Mouse (Mus musculus): Measurements from ENCODE around the gene Krt23. TPM values are rescaled to one million over a fixed set of nuclear protein-coding genes. Genes with fewer than 3 reads are reported as not detected.

Krt23 gene
- polyA plus RNA-seq, 1 experiment from 2014 or later, result 0.81 TPM

GRCm38 (mm10) chr11:99472405-99472804 is 20.5 kb downstream of the Krt23 start:
- Histone ChIP-seq H3K4me1 (no peaks in the 10 kb centered on the region), H3K27me3 (ENCODE audit: low read depth, poor library complexity, severe bottlenecking) (no peaks in the 10 kb centered on the region), H3K36me3 (no peaks in the 10 kb centered on the region), H3K9me3 (replicated peaks) (no peaks in the 10 kb centered on the region), H3K4me3 (no peak overlapping the region), H3K27ac (no peak overlapping the region)
- DNase-seq (ENCODE audit: low spot score), result no peak
- WGBS, result 79% methylated on average over 4 of the region's 4 CpGs

- no peak for DNase-seq (ENCODE audit: low spot score)
- H3K27ac ChIP-seq, result no peak overlapping the region
- no peak overlapping the region for H3K4me3 ChIP-seq
- no peaks in the 10 kb centered on the region for H3K9me3 ChIP-seq (replicated peaks)
- 92% methylated on average over 6 of the region's 6 CpGs for WGBS
- no peaks in the 10 kb centered on the region for H3K36me3 ChIP-seq
- H3K27me3 ChIP-seq (ENCODE audit: low read depth, poor library complexity, severe bottlenecking), result no peaks in the 10 kb centered on the region
- no peaks in the 10 kb centered on the region for H3K4me1 ChIP-seq
Measured at GRCm38 (mm10) chr11:99471946-99472345, 21.0 kb downstream of the Krt23 start.

GRCm38 (mm10) chr11:99469228-99469627 is 23.7 kb downstream of the Krt23 start:
- no peak overlapping the region for H3K4me3 ChIP-seq
- no peak for DNase-seq (ENCODE audit: low spot score)
- 76% methylated on average over 4 of the region's 4 CpGs for WGBS
- no peak overlapping the region for H3K27ac ChIP-seq
- no peaks in the 10 kb centered on the region for H3K36me3 ChIP-seq
- no peaks in the 10 kb centered on the region for H3K9me3 ChIP-seq (replicated peaks)
- H3K4me1 ChIP-seq, result 0 out of 2 replicates have a peak, but pooled peaks cover 5% of the 10 kb centered on the region
- no peaks in the 10 kb centered on the region for H3K27me3 ChIP-seq (ENCODE audit: low read depth, poor library complexity, severe bottlenecking)

GRCm38 (mm10) chr11:99468566-99468965 is 24.4 kb downstream of the Krt23 start:
- no peak overlapping the region for H3K4me3 ChIP-seq
- H3K27me3 ChIP-seq (ENCODE audit: low read depth, poor library complexity, severe bottlenecking), result no peaks in the 10 kb centered on the region
- no peak overlapping the region for H3K27ac ChIP-seq
- no peaks in the 10 kb centered on the region for H3K9me3 ChIP-seq (replicated peaks)
- H3K36me3 ChIP-seq, result no peaks in the 10 kb centered on the region
- WGBS, result 84% methylated on average over 11 of the region's 11 CpGs
- no peak for DNase-seq (ENCODE audit: low spot score)
- H3K4me1 ChIP-seq, result 0 out of 2 replicates have a peak, but pooled peaks cover 5% of the 10 kb centered on the region

- Histone ChIP-seq H3K4me1 (0 out of 2 replicates have a peak, but pooled peaks cover 5% of the 10 kb centered on the region), H3K4me3 (no peak overlapping the region), H3K27me3 (ENCODE audit: low read depth, poor library complexity, severe bottlenecking) (0 out of 2 replicates have a peak, but pooled peaks cover 6% of the 10 kb centered on the region), H3K9me3 (replicated peaks) (no peaks in the 10 kb centered on the region), H3K27ac (no peak overlapping the region), H3K36me3 (no peaks in the 10 kb centered on the region)
- 25% methylated on average over 7 of the region's 7 CpGs for WGBS
- no peak for DNase-seq (ENCODE audit: low spot score)
Measured at GRCm38 (mm10) chr11:99466316-99466715, 26.6 kb downstream of the Krt23 start.

- WGBS, result 4% methylated on average over 5 of the region's 5 CpGs
- 0 out of 2 replicates have a peak, but pooled peaks cover 6% of the 10 kb centered on the region for H3K27me3 ChIP-seq (ENCODE audit: low read depth, poor library complexity, severe bottlenecking)
- no peaks in the 10 kb centered on the region for H3K9me3 ChIP-seq (replicated peaks)
- H3K36me3 ChIP-seq, result no peaks in the 10 kb centered on the region
- H3K27ac ChIP-seq, result no peak overlapping the region
- no peak overlapping the region for H3K4me3 ChIP-seq
- peak; percentile 90 for DNase-seq (ENCODE audit: low spot score)
- H3K4me1 ChIP-seq, result 0 out of 2 replicates have a peak, but pooled peaks cover 5% of the 10 kb centered on the region
Measured at GRCm38 (mm10) chr11:99464836-99465235, 28.1 kb downstream of the Krt23 start.

- WGBS, result 17% methylated on average over 8 of the region's 8 CpGs
- Histone ChIP-seq H3K9me3 (replicated peaks) (no peaks in the 10 kb centered on the region), H3K4me1 (0 out of 2 replicates have a peak, but pooled peaks cover 5% of the 10 kb centered on the region), H3K36me3 (no peaks in the 10 kb centered on the region), H3K27me3 (ENCODE audit: low read depth, poor library complexity, severe bottlenecking) (0 out of 2 replicates have a peak, but pooled peaks cover 6% of the 10 kb centered on the region), H3K27ac (no peak overlapping the region), H3K4me3 (no peak overlapping the region)
- DNase-seq (ENCODE audit: low spot score), result peak; percentile 73
Measured at GRCm38 (mm10) chr11:99463155-99463554, 29.8 kb downstream of the Krt23 start.

GRCm38 (mm10) chr11:99461736-99462135 is 31.2 kb downstream of the Krt23 start:
- Histone ChIP-seq H3K36me3 (no peaks in the 10 kb centered on the region), H3K27ac (no peak overlapping the region), H3K4me1 (0 out of 2 replicates have a peak, but pooled peaks cover 5% of the 10 kb centered on the region), H3K9me3 (replicated peaks) (no peaks in the 10 kb centered on the region), H3K27me3 (ENCODE audit: low read depth, poor library complexity, severe bottlenecking) (0 out of 2 replicates have a peak, but pooled peaks cover 6% of the 10 kb centered on the region), H3K4me3 (no peak overlapping the region)
- no peak for DNase-seq (ENCODE audit: low spot score)
- 75% methylated on average over 7 of the region's 7 CpGs for whole genome bisulfite sequencing

GRCm38 (mm10) chr11:99458887-99459286 is 34.0 kb downstream of the Krt23 start:
- H3K36me3 ChIP-seq, result no peaks in the 10 kb centered on the region
- H3K4me3 ChIP-seq, result no peak overlapping the region
- H3K9me3 ChIP-seq (replicated peaks), result no peaks in the 10 kb centered on the region
- H3K27ac ChIP-seq, result no peak overlapping the region
- H3K27me3 ChIP-seq (ENCODE audit: low read depth, poor library complexity, severe bottlenecking), result 0 out of 2 replicates have a peak, but pooled peaks cover 6% of the 10 kb centered on the region
- WGBS, result 64% methylated on average over 7 of the region's 7 CpGs
- no peaks in the 10 kb centered on the region for H3K4me1 ChIP-seq
- DNase-seq (ENCODE audit: low spot score), result no peak

- H3K27ac ChIP-seq, result no peak overlapping the region
- H3K9me3 ChIP-seq (replicated peaks), result no peaks in the 10 kb centered on the region
- 88% methylated on average over 10 of the region's 10 CpGs for WGBS
- H3K27me3 ChIP-seq (ENCODE audit: low read depth, poor library complexity, severe bottlenecking), result no peaks in the 10 kb centered on the region
- H3K4me1 ChIP-seq, result peaks cover 12% of the 10 kb centered on the region
- no peak for DNase-seq (ENCODE audit: low spot score)
- no peak overlapping the region for H3K4me3 ChIP-seq
- H3K36me3 ChIP-seq, result no peaks in the 10 kb centered on the region
Measured at GRCm38 (mm10) chr11:99454759-99455158, 38.2 kb downstream of the Krt23 start.

GRCm38 (mm10) chr11:99454044-99454443 is 38.9 kb downstream of the Krt23 start:
- Histone ChIP-seq H3K36me3 (no peaks in the 10 kb centered on the region), H3K27ac (no peak overlapping the region), H3K27me3 (ENCODE audit: low read depth, poor library complexity, severe bottlenecking) (no peaks in the 10 kb centered on the region), H3K9me3 (replicated peaks) (no peaks in the 10 kb centered on the region), H3K4me3 (no peak overlapping the region), H3K4me1 (peaks cover 12% of the 10 kb centered on the region)
- 89% methylated on average over 4 of the region's 4 CpGs for WGBS
- no peak for DNase-seq (ENCODE audit: low spot score)

- Histone ChIP-seq H3K36me3 (no peaks in the 10 kb centered on the region), H3K9me3 (replicated peaks) (no peaks in the 10 kb centered on the region), H3K4me3 (no peak overlapping the region), H3K27me3 (ENCODE audit: low read depth, poor library complexity, severe bottlenecking) (no peaks in the 10 kb centered on the region), H3K4me1 (peaks cover 12% of the 10 kb centered on the region), H3K27ac (no peak overlapping the region)
- DNase-seq (ENCODE audit: low spot score), result no peak
- 48% methylated on average over 2 of the region's 2 CpGs for WGBS
Measured at GRCm38 (mm10) chr11:99448769-99449168, 44.2 kb downstream of the Krt23 start.

GRCm38 (mm10) chr11:99441220-99441619 is 51.7 kb downstream of the Krt23 start:
- no peaks in the 10 kb centered on the region for H3K36me3 ChIP-seq
- 70% methylated on average over 8 of the region's 8 CpGs for WGBS
- H3K27ac ChIP-seq, result no peak overlapping the region
- H3K4me3 ChIP-seq, result no peak overlapping the region
- no peak for DNase-seq (ENCODE audit: low spot score)
- H3K9me3 ChIP-seq (replicated peaks), result no peaks in the 10 kb centered on the region
- H3K27me3 ChIP-seq (ENCODE audit: low read depth, poor library complexity, severe bottlenecking), result no peaks in the 10 kb centered on the region
- H3K4me1 ChIP-seq, result peaks cover 22% of the 10 kb centered on the region

GRCm38 (mm10) chr11:99439465-99439864 is 53.5 kb downstream of the Krt23 start:
- Histone ChIP-seq H3K36me3 (no peaks in the 10 kb centered on the region), H3K27ac (no peak overlapping the region), H3K4me1 (peaks cover 22% of the 10 kb centered on the region), H3K9me3 (replicated peaks) (no peaks in the 10 kb centered on the region), H3K27me3 (ENCODE audit: low read depth, poor library complexity, severe bottlenecking) (no peaks in the 10 kb centered on the region), H3K4me3 (no peak overlapping the region)
- 74% methylated on average over 10 of the region's 10 CpGs for WGBS
- no peak for DNase-seq (ENCODE audit: low spot score)

Data from limb, embryonic 10.5 days (tissue).